Mouse (Mus musculus) embryo, embryonic 10.5 days (tissue): Measurements from ENCODE around the gene Bhmt.

Experiments used
- DNase-seq: peaks from one replicate; pipeline ENCODE4 v3.0.0-alpha.2; 2015; ENCODE audit warnings: low spot score

Gene Bhmt

GRCm38 (mm10) chr13:93637282-93638245 lies at the start of gene Bhmt:
Gene Bhmt (minus strand): TSS chr13:93637961.
- DNase-seq = no peak

- peak; percentile 55 for DNase-seq
Observed at GRCm38 (mm10) chr13:93687321-93687720, 49.6 kb upstream of the Bhmt start.

- no peak for DNase-seq
Observed at GRCm38 (mm10) chr13:93685226-93685625, 47.5 kb upstream of the Bhmt start.

GRCm38 (mm10) chr13:93683336-93683735 lies 45.6 kb upstream of the Bhmt start:
- DNase-seq = no peak

- no peak for DNase-seq
Observed at GRCm38 (mm10) chr13:93676864-93677263, 39.1 kb upstream of the Bhmt start.

GRCm38 (mm10) chr13:93674131-93674561 lies 36.4 kb upstream of the Bhmt start, which contains the start of the genes Bhmt2 and Dmgdh:
Gene Bhmt2 (minus strand): TSS chr13:93674302.
Gene Dmgdh (plus strand): TSS chr13:93674433.
- no peak for DNase-seq

- DNase-seq = no peak
Observed at GRCm38 (mm10) chr13:93673296-93673695, 35.5 kb upstream of the Bhmt start.

- no peak for DNase-seq
Observed at GRCm38 (mm10) chr13:93672371-93672770, 34.6 kb upstream of the Bhmt start.

- DNase-seq = no peak
Observed at GRCm38 (mm10) chr13:93667586-93667985, 29.8 kb upstream of the Bhmt start.

GRCm38 (mm10) chr13:93657941-93658340 lies 20.2 kb upstream of the Bhmt start:
- peak; percentile 2 for DNase-seq

GRCm38 (mm10) chr13:93653382-93653781 lies 15.6 kb upstream of the Bhmt start:
- DNase-seq = no peak

GRCm38 (mm10) chr13:93648387-93649130 lies 10.8 kb upstream of the Bhmt start:
- DNase-seq = no peak

- DNase-seq = no peak
Observed at GRCm38 (mm10) chr13:93639636-93640035, 1.9 kb upstream of the Bhmt start.

GRCm38 (mm10) chr13:93636561-93636960 lies 1.2 kb downstream of the Bhmt start:
- no peak for DNase-seq

GRCm38 (mm10) chr13:93632927-93633326 lies 4.8 kb downstream of the Bhmt start:
- DNase-seq = no peak

- no peak for DNase-seq
Observed at GRCm38 (mm10) chr13:93630941-93631705, 6.6 kb downstream of the Bhmt start.

- DNase-seq = peak; percentile 22
Observed at GRCm38 (mm10) chr13:93628861-93629260, 8.9 kb downstream of the Bhmt start.

GRCm38 (mm10) chr13:93614361-93614948 lies 23.3 kb downstream of the Bhmt start:
- DNase-seq = no peak

GRCm38 (mm10) chr13:93613771-93614170 lies 24.0 kb downstream of the Bhmt start:
- DNase-seq = peak; percentile 17

- DNase-seq = peak; percentile 90
Observed at GRCm38 (mm10) chr13:93612660-93613607, 24.8 kb downstream of the Bhmt start.
